Mouse (Mus musculus) lung, postnatal 0 days (tissue): ENCODE data around the gene Ttc9c.

Experiments used
- CTCF ChIP-seq: IDR thresholded peaks from 2 replicates; pipeline ENCODE4 v1.5.1; 2016; ENCODE audit warnings: antibody characterized with exemption, mild to moderate bottlenecking
- EP300 ChIP-seq: IDR thresholded peaks from 2 replicates; pipeline ENCODE4 v1.6.1; 2016; ENCODE audit warnings: antibody characterized with exemption, mild to moderate bottlenecking, control low read depth

- TF ChIP-seq CTCF = no peak
- no peak for TF ChIP-seq EP300
Observed at GRCm38 (mm10) chr19:8774951-8775421, 44.1 kb downstream of the Ttc9c start.
